Mouse (Mus musculus): ENCODE measurements around the gene Med12l. TPM values are rescaled to one million over a fixed set of nuclear protein-coding genes. Genes with fewer than 3 reads are reported as not detected.

Gene Med12l
- polyA plus RNA-seq, 1 experiment from 2014 or later, result 2.8 TPM

DNA sequence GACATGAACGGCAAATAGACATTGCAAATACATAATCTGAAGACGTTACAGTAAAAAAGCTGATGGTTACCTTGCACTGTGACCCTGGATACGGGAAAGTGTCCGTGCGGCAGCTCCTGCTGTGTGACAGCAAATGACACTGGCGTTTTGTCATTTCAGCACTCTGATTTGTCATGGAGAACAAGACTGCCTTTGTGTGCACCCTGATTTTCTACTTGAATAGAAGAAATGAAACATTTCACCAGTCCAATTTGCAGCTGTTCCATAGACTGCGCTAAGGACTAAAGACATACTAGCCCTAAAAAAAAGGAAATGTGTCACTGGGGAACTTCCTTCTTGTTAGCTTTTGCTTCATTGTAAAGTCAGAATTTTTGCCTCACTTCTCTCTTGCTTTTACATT is 257.1 kb downstream of the Med12l start, which contains the start of gene P2ry12:
Gene P2ry12 (minus strand): TSS at position 168 of the 400 bp plus-strand sequence.
- peaks cover 10% of the 10 kb centered on the region; the same call in 1 of the 2 replicates for H3K4me1 ChIP-seq (ENCODE audit: insufficient read depth)
- no peak within 1 kb of the TSS for H3K4me3 ChIP-seq (ENCODE audit: low read depth, low read length)
- no peak within 1 kb of the TSS for H3K9ac ChIP-seq
- H3K27ac ChIP-seq (ENCODE audit: low read depth), result no peak within 1 kb of the TSS
- no peaks in the 10 kb centered on the region for H3K27me3 ChIP-seq (ENCODE audit: insufficient read depth, low read length)
- no peak within 1 kb of the TSS for H3K4me2 ChIP-seq
- DNase-seq (no peak), ATAC-seq (ENCODE audit: insufficient read depth) (no peak)
- no peak for TF ChIP-seq CTCF (IDR thresholded peaks at IDR 0.05; ENCODE audit: low read depth)
- H3K9me3 ChIP-seq (ENCODE audit: low read depth, low read length), result no peaks in the 10 kb centered on the region
- 53% methylated on average over 7 of the region's 7 CpGs for WGBS
- H3K36me3 ChIP-seq (ENCODE audit: insufficient read depth), result no peaks in the 10 kb centered on the region

- Histone ChIP-seq H3K4me2 (no peak overlapping the region), H3K4me1 (ENCODE audit: insufficient read depth) (peaks cover 10% of the 10 kb centered on the region; the same call in 1 of the 2 replicates), H3K27me3 (ENCODE audit: insufficient read depth, low read length) (no peaks in the 10 kb centered on the region), H3K4me3 (ENCODE audit: low read depth, low read length) (no peak overlapping the region), H3K27ac (ENCODE audit: low read depth) (no peak overlapping the region), H3K36me3 (ENCODE audit: insufficient read depth) (no peaks in the 10 kb centered on the region), H3K9ac (no peak overlapping the region), H3K9me3 (ENCODE audit: low read depth, low read length) (no peaks in the 10 kb centered on the region)
- no peak for ATAC-seq (ENCODE audit: insufficient read depth)
- no peak for TF ChIP-seq CTCF (IDR thresholded peaks at IDR 0.05; ENCODE audit: low read depth)
- 81% methylated on average over 2 of the region's 2 CpGs for WGBS
- DNase-seq, result no peak
Observed at GRCm38 (mm10) chr3:59263417-59263816, 257.8 kb downstream of the Med12l start.

GRCm38 (mm10) chr3:59263988-59264387 is 258.4 kb downstream of the Med12l start:
- no peak overlapping the region for H3K4me2 ChIP-seq
- H3K4me1 ChIP-seq (ENCODE audit: insufficient read depth), result peaks cover 10% of the 10 kb centered on the region; the same call in 1 of the 2 replicates
- no peaks in the 10 kb centered on the region for H3K9me3 ChIP-seq (ENCODE audit: low read depth, low read length)
- 75% methylated on average over 3 of the region's 3 CpGs for WGBS
- TF ChIP-seq CTCF (IDR thresholded peaks at IDR 0.05; ENCODE audit: low read depth), result no peak
- H3K27me3 ChIP-seq (ENCODE audit: insufficient read depth, low read length), result no peaks in the 10 kb centered on the region
- H3K27ac ChIP-seq (ENCODE audit: low read depth), result no peak overlapping the region
- ATAC-seq (ENCODE audit: insufficient read depth) (no peak), DNase-seq (no peak)
- H3K4me3 ChIP-seq (ENCODE audit: low read depth, low read length), result no peak overlapping the region
- no peaks in the 10 kb centered on the region for H3K36me3 ChIP-seq (ENCODE audit: insufficient read depth)
- no peak overlapping the region for H3K9ac ChIP-seq

DNA sequence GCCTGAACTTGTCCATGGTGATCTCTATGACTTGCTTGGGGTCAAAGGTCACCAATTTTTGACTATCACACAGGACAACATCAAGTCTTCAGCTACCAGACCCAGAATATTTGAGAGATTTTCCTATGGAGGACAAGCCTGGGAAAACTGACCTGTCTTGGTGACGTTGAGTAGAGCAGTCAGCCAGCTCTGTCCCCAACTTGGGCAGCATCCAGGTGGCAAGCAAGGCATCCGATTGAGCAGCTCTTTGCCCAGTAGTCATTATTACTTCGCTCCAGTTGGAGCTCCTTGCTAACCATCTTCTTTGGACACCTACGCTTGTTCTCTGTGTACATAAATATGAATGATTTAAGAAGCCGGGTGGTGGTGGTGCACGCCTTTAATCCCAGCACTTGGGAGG is 265.2 kb downstream of the Med12l start:
- H3K4me2 ChIP-seq, result no peak overlapping the region
- H3K4me1 ChIP-seq (ENCODE audit: insufficient read depth), result no peaks in the 10 kb centered on the region
- 84% methylated on average over 6 of the region's 6 CpGs for WGBS
- no peak for DNase-seq
- no peaks in the 10 kb centered on the region for H3K36me3 ChIP-seq (ENCODE audit: insufficient read depth)
- TF ChIP-seq CTCF (IDR thresholded peaks at IDR 0.05; ENCODE audit: low read depth), result no peak
- H3K27ac ChIP-seq (ENCODE audit: low read depth), result no peak overlapping the region
- H3K9me3 ChIP-seq (ENCODE audit: low read depth, low read length), result no peaks in the 10 kb centered on the region
- H3K4me3 ChIP-seq (ENCODE audit: low read depth, low read length), result no peak overlapping the region
- H3K9ac ChIP-seq, result no peak overlapping the region
- no peaks in the 10 kb centered on the region for H3K27me3 ChIP-seq (ENCODE audit: insufficient read depth, low read length)
- no peak for ATAC-seq (ENCODE audit: insufficient read depth)

GRCm38 (mm10) chr3:59277502-59278253 is 272.1 kb downstream of the Med12l start:
- Histone ChIP-seq H3K36me3 (ENCODE audit: insufficient read depth) (no peaks in the 10 kb centered on the region), H3K9me3 (ENCODE audit: low read depth, low read length) (no peaks in the 10 kb centered on the region), H3K4me3 (ENCODE audit: low read depth, low read length) (no peak overlapping the region), H3K9ac (no peak overlapping the region), H3K4me1 (ENCODE audit: insufficient read depth) (no peaks in the 10 kb centered on the region), H3K27ac (ENCODE audit: low read depth) (no peak overlapping the region), H3K27me3 (ENCODE audit: insufficient read depth, low read length) (no peaks in the 10 kb centered on the region), H3K4me2 (no peak overlapping the region)
- no peak for TF ChIP-seq CTCF (IDR thresholded peaks at IDR 0.05; ENCODE audit: low read depth)
- DNase-seq (peak; percentile 54), ATAC-seq (ENCODE audit: insufficient read depth) (peak; percentile 90)
- 22% methylated on average over 3 of the region's 3 CpGs for WGBS

GRCm38 (mm10) chr3:59278254-59278533 is 272.6 kb downstream of the Med12l start:
- H3K9me3 ChIP-seq (ENCODE audit: low read depth, low read length), result no peaks in the 10 kb centered on the region
- WGBS, result 69% methylated on average over 3 of the region's 3 CpGs
- H3K4me1 ChIP-seq (ENCODE audit: insufficient read depth), result no peaks in the 10 kb centered on the region
- no peak overlapping the region for H3K27ac ChIP-seq (ENCODE audit: low read depth)
- H3K27me3 ChIP-seq (ENCODE audit: insufficient read depth, low read length), result no peaks in the 10 kb centered on the region
- H3K9ac ChIP-seq, result no peak overlapping the region
- H3K4me3 ChIP-seq (ENCODE audit: low read depth, low read length), result no peak overlapping the region
- ATAC-seq (ENCODE audit: insufficient read depth), result no peak
- no peak overlapping the region for H3K4me2 ChIP-seq
- no peak for TF ChIP-seq CTCF (IDR thresholded peaks at IDR 0.05; ENCODE audit: low read depth)
- no peak for DNase-seq
- H3K36me3 ChIP-seq (ENCODE audit: insufficient read depth), result no peaks in the 10 kb centered on the region

DNA sequence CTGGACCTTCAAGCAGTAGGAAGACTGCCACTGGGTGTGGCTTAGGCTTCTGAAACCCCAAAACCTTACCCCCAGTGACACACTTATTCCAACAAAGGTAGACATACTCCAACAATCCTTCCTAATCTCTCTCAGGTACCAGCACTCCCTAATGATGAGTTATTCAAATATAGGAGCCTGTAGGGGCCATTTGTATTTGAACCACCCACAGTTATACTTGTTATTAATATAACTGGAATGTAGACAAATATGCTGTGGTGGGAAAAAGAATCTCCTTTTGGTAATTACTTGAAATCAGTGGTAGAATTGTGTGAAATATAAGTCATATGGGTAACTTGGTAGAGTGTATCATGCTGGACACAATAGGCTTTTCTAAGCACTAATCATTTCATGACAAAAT is 273.0 kb downstream of the Med12l start:
- no peak for TF ChIP-seq CTCF (IDR thresholded peaks at IDR 0.05; ENCODE audit: low read depth)
- H3K27me3 ChIP-seq (ENCODE audit: insufficient read depth, low read length), result no peaks in the 10 kb centered on the region
- 0 out of 2 replicates have a peak, but pooled peaks have one; percentile 4 for ATAC-seq (ENCODE audit: insufficient read depth)

More for the DNA sequence above, 273.0 kb downstream of the Med12l start:
- H3K27ac ChIP-seq (ENCODE audit: low read depth), result no peak overlapping the region
- DNase-seq, result no peak
- no peaks in the 10 kb centered on the region for H3K9me3 ChIP-seq (ENCODE audit: low read depth, low read length)
- no peak overlapping the region for H3K4me2 ChIP-seq
- no peak overlapping the region for H3K9ac ChIP-seq
- no peaks in the 10 kb centered on the region for H3K4me1 ChIP-seq (ENCODE audit: insufficient read depth)
- no peaks in the 10 kb centered on the region for H3K36me3 ChIP-seq (ENCODE audit: insufficient read depth)
- no peak overlapping the region for H3K4me3 ChIP-seq (ENCODE audit: low read depth, low read length)
